Mouse (Mus musculus) retina, postnatal 7 days (tissue): Measurements from ENCODE around the gene Tecpr1.

ENCODE experiments used
- DNase-seq: peaks from one replicate; pipeline ENCODE4 v3.0.0-alpha.2; 2012; ENCODE audit warnings: low read depth, low spot score

Gene Tecpr1

GRCm38 (mm10) chr5:144169275-144169975 is 54.0 kb downstream of the Tecpr1 start:
- DNase-seq = no peak

- DNase-seq = no peak
Measured at GRCm38 (mm10) chr5:144165756-144166155, 57.7 kb downstream of the Tecpr1 start.

GRCm38 (mm10) chr5:144162813-144163517 is 60.5 kb downstream of the Tecpr1 start:
- peak; percentile 8 for DNase-seq

GRCm38 (mm10) chr5:144162080-144162812 is 61.2 kb downstream of the Tecpr1 start:
- DNase-seq = peak; percentile 32

- no peak for DNase-seq
Measured at GRCm38 (mm10) chr5:144159137-144159536, 64.3 kb downstream of the Tecpr1 start.

GRCm38 (mm10) chr5:144158604-144159003 is 64.8 kb downstream of the Tecpr1 start:
- no peak for DNase-seq

- peak; percentile 68 for DNase-seq
Measured at GRCm38 (mm10) chr5:144154528-144154927, 68.9 kb downstream of the Tecpr1 start.

- DNase-seq = no peak
Measured at GRCm38 (mm10) chr5:144151270-144151669, 72.1 kb downstream of the Tecpr1 start.

GRCm38 (mm10) chr5:144149530-144149929 is 73.9 kb downstream of the Tecpr1 start:
- DNase-seq = no peak

- no peak for DNase-seq
Measured at GRCm38 (mm10) chr5:144146898-144147297, 76.5 kb downstream of the Tecpr1 start.
